ENCODE assay signal across 8 mouse cellular contexts in the genomic region with DNA sequence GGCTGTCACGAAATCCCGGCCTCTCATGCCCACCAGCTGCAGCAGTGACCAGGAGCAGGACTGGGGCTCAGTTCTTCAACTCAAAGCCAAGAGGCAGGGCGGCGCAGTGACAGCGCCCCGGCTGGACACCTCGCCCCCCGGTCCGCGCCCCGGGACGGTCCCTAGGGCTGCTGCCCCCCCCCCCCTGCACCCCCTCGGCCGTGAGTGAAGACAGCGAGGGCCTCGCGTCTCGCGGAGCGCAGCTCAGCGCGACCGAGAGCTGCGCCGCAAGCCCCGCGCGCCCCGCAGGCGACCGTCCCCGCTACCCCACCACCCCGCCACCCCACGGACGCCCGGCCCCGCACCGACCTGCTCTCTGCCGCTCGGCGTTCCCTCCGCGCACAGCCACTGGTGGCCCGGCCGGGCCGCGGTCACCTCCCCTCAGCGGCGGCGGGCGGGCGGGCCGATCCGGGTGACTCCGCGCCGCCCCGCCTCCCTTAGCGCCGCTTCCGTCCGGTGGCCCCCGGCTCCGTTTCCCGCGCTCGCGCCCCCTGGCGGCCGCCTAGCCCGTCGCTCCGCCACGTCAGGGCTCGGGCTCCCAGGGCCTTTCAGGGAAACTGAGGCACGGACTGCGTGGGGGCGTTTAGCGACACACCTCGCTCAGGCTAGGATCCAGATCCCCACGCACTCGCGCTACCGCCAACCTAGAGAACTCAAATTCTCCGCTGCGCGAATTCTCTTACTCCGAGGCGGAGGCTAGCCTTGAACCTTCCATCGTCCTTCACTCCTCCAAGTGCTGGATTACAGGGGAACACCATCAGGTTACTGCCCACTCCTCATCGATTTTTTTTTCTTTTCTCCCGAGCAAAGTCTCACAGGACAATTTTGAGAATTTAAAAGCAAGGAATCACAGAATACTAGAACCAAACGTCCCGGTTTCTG. TPM values are rescaled to one million over a fixed set of nuclear protein-coding genes. Genes with fewer than 3 reads are reported as not detected.
DNase-seq lines count a peak whose midpoint lies in the region; ATAC-seq and TF ChIP-seq lines count a peak whose summit lies in the region.

Gene Dnmbp, minus strand, starts transcription at position 423 of the 921 bp plus-strand sequence.

- no peaks in the 10 kb centered on the region for H3K27me3 ChIP-seq in embryonic facial prominence, embryonic 15.5 days
- no peaks in the 10 kb centered on the region for H3K27me3 ChIP-seq in limb, embryonic 15.5 days
- H3K27me3 ChIP-seq in midbrain, embryonic 16.5 days (ENCODE audit: control insufficient read depth, insufficient read depth, low read depth, low read length) = no peaks in the 10 kb centered on the region
- no peaks in the 10 kb centered on the region for H3K27me3 ChIP-seq in spleen, adult 2 months (ENCODE audit: control insufficient read depth, insufficient read depth, low read length)

- TF ChIP-seq CTCF in bone marrow, adult 2 months (IDR thresholded peaks at IDR 0.05; ENCODE audit: control insufficient read depth, insufficient read depth, low read length) = peak; percentile 67
- TF ChIP-seq CTCF in spleen, adult 2 months (IDR thresholded peaks at IDR 0.05; ENCODE audit: extremely low read depth, insufficient read depth, insufficient read length, insufficient replicate concordance) = peak; percentile 66; the same call in 1 of the 2 replicates

- peak within 1 kb of the TSS; percentile 65 for H3K4me2 ChIP-seq in embryonic facial prominence, embryonic 15.5 days (replicated peaks)
- H3K4me2 ChIP-seq in limb, embryonic 15.5 days = peak within 1 kb of the TSS; percentile 67
- H3K4me2 ChIP-seq in midbrain, embryonic 16.5 days (ENCODE audit: low read length) = peak within 1 kb of the TSS; percentile 78

- no peaks in the 10 kb centered on the region for H3K4me1 ChIP-seq in bone marrow, adult 2 months (ENCODE audit: control insufficient read depth, insufficient read depth, low read length)
- H3K4me1 ChIP-seq in embryonic facial prominence, embryonic 15.5 days = peaks cover 14% of the 10 kb centered on the region
- peaks cover 13% of the 10 kb centered on the region for H3K4me1 ChIP-seq in limb, embryonic 15.5 days
- H3K4me1 ChIP-seq in midbrain, embryonic 16.5 days (ENCODE audit: control insufficient read depth, insufficient read depth, low read length) = peaks cover 10% of the 10 kb centered on the region; the same call in 1 of the 2 replicates
- peaks cover 2% of the 10 kb centered on the region for H3K4me1 ChIP-seq in spleen, adult 2 months (ENCODE audit: control insufficient read depth, insufficient read depth, insufficient read length)

- H3K27ac ChIP-seq in bone marrow, adult 2 months (ENCODE audit: control insufficient read depth, insufficient read depth, low read depth, low read length, poor library complexity) = peak within 1 kb of the TSS; percentile 25; the same call in 1 of the 2 replicates
- H3K27ac ChIP-seq in embryonic facial prominence, embryonic 15.5 days (replicated peaks) = peak within 1 kb of the TSS; percentile 61
- peak within 1 kb of the TSS; percentile 82 for H3K27ac ChIP-seq in limb, embryonic 15.5 days
- H3K27ac ChIP-seq in midbrain, embryonic 16.5 days (ENCODE audit: low read length) = peak within 1 kb of the TSS; percentile 34; the same call in 1 of the 2 replicates
- no peak within 1 kb of the TSS for H3K27ac ChIP-seq in spleen, adult 2 months (ENCODE audit: insufficient read depth, low read length)

- peak within 1 kb of the TSS; percentile 77 for H3K4me3 ChIP-seq in bone marrow, adult 2 months (replicated peaks; ENCODE audit: control insufficient read depth, low read depth, low read length)
- H3K4me3 ChIP-seq in embryonic facial prominence, embryonic 15.5 days (replicated peaks) = peak within 1 kb of the TSS; percentile 69
- peak within 1 kb of the TSS; percentile 78 for H3K4me3 ChIP-seq in limb, embryonic 15.5 days
- H3K4me3 ChIP-seq in midbrain, embryonic 16.5 days (ENCODE audit: low read depth, low read length) = peak within 1 kb of the TSS; percentile 82
- peak within 1 kb of the TSS; percentile 69 for H3K4me3 ChIP-seq in spleen, adult 2 months (ENCODE audit: extremely low read depth, insufficient read depth, insufficient read length)

- H3K36me3 ChIP-seq in embryonic facial prominence, embryonic 15.5 days = no peaks in the 10 kb centered on the region
- no peaks in the 10 kb centered on the region for H3K36me3 ChIP-seq in limb, embryonic 15.5 days
- no peaks in the 10 kb centered on the region for H3K36me3 ChIP-seq in midbrain, embryonic 16.5 days (ENCODE audit: control insufficient read depth, insufficient read depth, low read length)
- H3K36me3 ChIP-seq in spleen, adult 2 months (ENCODE audit: control insufficient read depth, insufficient read depth, low read length) = no peaks in the 10 kb centered on the region

- peak; percentile 87 for ATAC-seq in embryonic facial prominence, embryonic 15.5 days (ENCODE audit: insufficient number of reproducible peaks, low FRiP score, low TSS enrichment, low read depth)
- ATAC-seq in limb, embryonic 15.5 days (ENCODE audit: insufficient number of reproducible peaks, low FRiP score, low TSS enrichment, low read depth) = peak; percentile 86
- ATAC-seq in midbrain, embryonic 16.5 days = peak; percentile 88

- TF ChIP-seq POLR2A in bone marrow, adult 2 months (IDR thresholded peaks at IDR 0.05; ENCODE audit: borderline replicate concordance, control insufficient read depth, low read depth, low read length) = no peak
- no peak for TF ChIP-seq POLR2A in spleen, adult 2 months (IDR thresholded peaks at IDR 0.05; ENCODE audit: low read depth, low read length)

- WGBS in bone marrow, adult 2 months = 3% methylated on average over 94 of the region's 94 CpGs
- 4% methylated on average over 79 of the region's 94 CpGs for WGBS in embryonic facial prominence, embryonic 15.5 days
- WGBS in limb, embryonic 15.5 days = 5% methylated on average over 59 of the region's 94 CpGs
- 6% methylated on average over 57 of the region's 94 CpGs for WGBS in midbrain, embryonic 16.5 days
- 5% methylated on average over 70 of the region's 94 CpGs for WGBS in spleen, adult 2 months

- H3K9me3 ChIP-seq in embryonic facial prominence, embryonic 15.5 days (replicated peaks) = no peaks in the 10 kb centered on the region
- no peaks in the 10 kb centered on the region for H3K9me3 ChIP-seq in limb, embryonic 15.5 days
- H3K9me3 ChIP-seq in midbrain, embryonic 16.5 days (replicated peaks; ENCODE audit: control insufficient read depth, low read length, poor library complexity, severe bottlenecking) = no peaks in the 10 kb centered on the region

- H3K9ac ChIP-seq in embryonic facial prominence, embryonic 15.5 days = peak within 1 kb of the TSS; percentile 69
- peak within 1 kb of the TSS; percentile 65 for H3K9ac ChIP-seq in limb, embryonic 15.5 days
- H3K9ac ChIP-seq in midbrain, embryonic 16.5 days (ENCODE audit: low read depth, low read length) = peak within 1 kb of the TSS; percentile 84

- peak; percentile 57 for DNase-seq in 416B (ENCODE audit: low read depth)
- peak; percentile 76 to 77 for DNase-seq in heart, adult 9 months (ENCODE audit: low spot score in 2 of 2)
- peak; percentile 71 for DNase-seq in kidney, adult 9 months
- DNase-seq in spleen, adult 2 months (ENCODE audit: low read depth in 1 of 2, low spot score in 2 of 2) = peak; percentile 49 to 81

RNA-seq across cellular contexts. Expression of gene Dnmbp, which starts in this region (rescaled TPM):
- polyA plus RNA-seq in bone marrow, adult 2 months (2011; ENCODE audit: insufficient read depth, insufficient read length, low replicate concordance, missing spikeins) = 2.7 and 6.1 TPM in 2 replicates
- polyA plus RNA-seq in embryonic facial prominence, embryonic 15.5 days (2015; fragmentation: Nextera tagmentation; extraction: Ambion mirVana) = 19.2 and 19.4 TPM in 2 replicates
- polyA plus RNA-seq in limb, embryonic 15.5 days (2015; fragmentation: Nextera tagmentation; extraction: Ambion mirVana) = 22.9 and 23.8 TPM in 2 replicates
- 7.4 and 8.2 TPM in 2 replicates for polyA plus RNA-seq in midbrain, embryonic 16.5 days (2015; fragmentation: Nextera tagmentation; extraction: Ambion mirVana)
- 8.9 and 9.9 TPM in 2 replicates for polyA plus RNA-seq in spleen, adult 2 months (2012; rRNA removed)
